11 mouse cellular contexts compared by ENCODE assay signal in genomic region chr7:12749431-12750198, GRCm38 (mm10). TPM values are rescaled to one million over a fixed set of nuclear protein-coding genes. Genes with fewer than 3 reads are reported as not detected.
A peak's percentile ranks its signal among the peaks of the same experiment; 100 is the strongest.
DNase-seq lines count a peak whose midpoint lies in the region; ATAC-seq and TF ChIP-seq lines count a peak whose summit lies in the region.
"Had no signal": no experiment of that assay in that cellular context is flagged by ENCODE, and none has a peak within 500 bp of the region (broad histone marks: within the 10 kb centered on the region; RNA-seq: fewer than 3 reads in every experiment).

No protein-coding gene starts in this region.

- H3K4me2 ChIP-seq in lung, embryonic 14.5 days = no peak overlapping the region
- H3K4me2 ChIP-seq: liver, embryonic 13.5 days had no signal

- no peak for TF ChIP-seq CTCF in cerebellum, adult 2 months (IDR thresholded peaks at IDR 0.05; ENCODE audit: borderline replicate concordance, insufficient read depth, low read depth, low read length)
- TF ChIP-seq CTCF in lung, embryonic 14.5 days (IDR thresholded peaks at IDR 0.05; ENCODE audit: low read depth) = no peak
- TF ChIP-seq CTCF in small intestine, adult 2 months (IDR thresholded peaks at IDR 0.05; ENCODE audit: extremely low read depth, insufficient read length, insufficient replicate concordance, low read depth, low read length) = no peak

- no peaks in the 10 kb centered on the region for H3K36me3 ChIP-seq in lung, embryonic 14.5 days (ENCODE audit: insufficient read depth)
- no peaks in the 10 kb centered on the region for H3K36me3 ChIP-seq in limb, embryonic 10.5 days
- H3K36me3 ChIP-seq in small intestine, adult 2 months (ENCODE audit: control insufficient read depth, insufficient read depth, low read length) = no peaks in the 10 kb centered on the region
- H3K36me3 ChIP-seq: liver, embryonic 13.5 days had no signal

- no peak for ATAC-seq in lung, embryonic 14.5 days (ENCODE audit: insufficient read depth)

- no peak overlapping the region for H3K27ac ChIP-seq in cerebellum, adult 2 months (ENCODE audit: insufficient read depth, low read length)
- H3K27ac ChIP-seq in lung, embryonic 14.5 days (ENCODE audit: low read depth) = no peak overlapping the region
- H3K27ac ChIP-seq in limb, embryonic 10.5 days = no peak overlapping the region
- H3K27ac ChIP-seq in small intestine, adult 2 months (ENCODE audit: insufficient read depth, low read depth, low read length) = no peak overlapping the region
- H3K27ac ChIP-seq: liver, embryonic 13.5 days had no signal

- H3K4me1 ChIP-seq in cerebellum, adult 2 months (ENCODE audit: control insufficient read depth, insufficient read depth, low read length) = no peaks in the 10 kb centered on the region
- no peaks in the 10 kb centered on the region for H3K4me1 ChIP-seq in lung, embryonic 14.5 days (ENCODE audit: insufficient read depth)
- no peaks in the 10 kb centered on the region for H3K4me1 ChIP-seq in limb, embryonic 10.5 days
- no peaks in the 10 kb centered on the region for H3K4me1 ChIP-seq in small intestine, adult 2 months (ENCODE audit: control insufficient read depth, insufficient read depth, insufficient read length, low read length)
- H3K4me1 ChIP-seq: liver, embryonic 13.5 days had no signal

- DNase-seq in cerebellum, adult 2 months = no peak
- DNase-seq in cerebellum, adult 18-20 months = no peak
- peak; percentile 9 for DNase-seq in lung, embryonic 14.5 days
- DNase-seq in lung, postnatal 10 days = no peak
- DNase-seq in limb, embryonic 10.5 days (ENCODE audit: low spot score) = no peak
- DNase-seq in adrenal gland, postnatal 14 days = no peak
- no peak for DNase-seq in left cerebral cortex, adult 9 months (ENCODE audit: low spot score in 2 of 2)
- DNase-seq: gastrocnemius, postnatal 14 days; liver, embryonic 13.5 days had no signal

- no peaks in the 10 kb centered on the region for H3K9me3 ChIP-seq in lung, embryonic 14.5 days (ENCODE audit: low read depth, low read length)
- no peaks in the 10 kb centered on the region for H3K9me3 ChIP-seq in limb, embryonic 10.5 days (replicated peaks)

- peak overlapping the region; percentile 48 for H3K4me3 ChIP-seq in cerebellum, adult 2 months (replicated peaks; ENCODE audit: insufficient read depth, low read depth, low read length)
- H3K4me3 ChIP-seq in lung, embryonic 14.5 days (ENCODE audit: low read depth, low read length) = no peak overlapping the region
- peak overlapping the region; percentile 18; the same call in 1 of the 2 replicates for H3K4me3 ChIP-seq in limb, embryonic 10.5 days
- H3K4me3 ChIP-seq in small intestine, adult 2 months (ENCODE audit: low read depth, low read length) = peak overlapping the region; percentile 22; the same call in 1 of the 2 replicates
- H3K4me3 ChIP-seq: liver, embryonic 13.5 days had no signal

- TF ChIP-seq POLR2A in cerebellum, adult 2 months (IDR thresholded peaks at IDR 0.05; ENCODE audit: borderline replicate concordance, insufficient read depth, low read length) = no peak
- no peak for TF ChIP-seq POLR2A in small intestine, adult 2 months (IDR thresholded peaks at IDR 0.05; ENCODE audit: low read depth, low read length)

- no peaks in the 10 kb centered on the region for H3K27me3 ChIP-seq in cerebellum, adult 2 months (ENCODE audit: control insufficient read depth, insufficient read depth, low read length)
- no peaks in the 10 kb centered on the region for H3K27me3 ChIP-seq in lung, embryonic 14.5 days (ENCODE audit: insufficient read depth, low read length)
- no peaks in the 10 kb centered on the region for H3K27me3 ChIP-seq in limb, embryonic 10.5 days (ENCODE audit: low read depth, poor library complexity, severe bottlenecking)
- H3K27me3 ChIP-seq in small intestine, adult 2 months (ENCODE audit: control insufficient read depth, insufficient read depth, low read length) = no peaks in the 10 kb centered on the region; the same call in 1 of the 2 replicates
- H3K27me3 ChIP-seq: liver, embryonic 13.5 days had no signal

- WGBS in cerebellum, adult 2 months = 75% methylated on average over 24 of the region's 24 CpGs
- 71% methylated on average over 24 of the region's 24 CpGs for WGBS in lung, embryonic 14.5 days
- WGBS in limb, embryonic 10.5 days = 76% methylated on average over 24 of the region's 24 CpGs
- 69% methylated on average over 24 of the region's 24 CpGs for WGBS in small intestine, adult 2 months

- H3K9ac ChIP-seq in lung, embryonic 14.5 days = no peak overlapping the region
- H3K9ac ChIP-seq: liver, embryonic 13.5 days had no signal

RNA-seq across cellular contexts. Expression of gene Vmn2r56, which starts 14.8 kb away (rescaled TPM):
- polyA plus RNA-seq in cerebellum, adult 2 months (2012; rRNA removed) = 0.02 TPM in 2 replicates
- not detected in 2 replicates for polyA plus RNA-seq in lung, embryonic 14.5 days (2014; fragmentation: Nextera tagmentation; extraction: Ambion mirVana)
- not detected in 2 replicates for polyA plus RNA-seq in limb, embryonic 10.5 days (2016; fragmentation: Nextera tagmentation; extraction: Ambion mirVana)
- not detected in 2 replicates for polyA plus RNA-seq in small intestine, adult 2 months (2012; rRNA removed)
- total RNA-seq in adrenal gland, postnatal 14 days (2021) = not detected in 2 replicates
- total RNA-seq: gastrocnemius, postnatal 14 days had no signal
- polyA plus RNA-seq: liver, embryonic 13.5 days; spleen, adult 2 months had no signal

RNA-seq across cellular contexts. Expression of gene Zscan18, which starts 53.8 kb away (rescaled TPM):
- polyA plus RNA-seq in cerebellum, adult 2 months (2012; rRNA removed) = 10.8 and 11.2 TPM in 2 replicates
- polyA plus RNA-seq in lung, embryonic 14.5 days (2014; fragmentation: Nextera tagmentation; extraction: Ambion mirVana) = 6.9 and 7.6 TPM in 2 replicates
- 13.8 and 15.7 TPM in 2 replicates for polyA plus RNA-seq in limb, embryonic 10.5 days (2016; fragmentation: Nextera tagmentation; extraction: Ambion mirVana)
- 0.15 and 0.24 TPM in 2 replicates for polyA plus RNA-seq in small intestine, adult 2 months (2012; rRNA removed)
- total RNA-seq in adrenal gland, postnatal 14 days (2021) = 2.8 and 3.7 TPM in 2 replicates
